Mouse (Mus musculus) intestine, embryonic 14.5 days (tissue): Measurements from ENCODE around the gene Olfr871. TPM values are rescaled to one million over a fixed set of nuclear protein-coding genes. Genes with fewer than 3 reads are reported as not detected.
"Not testable (repeated sequence)": the region's sequence is repeated elsewhere in the genome, so short reads cannot be mapped to it uniquely, and the experiment has no call there.

Source experiments
- ATAC-seq: fragments of 200-750 bp; cut with Nextera tagmentation; replicated peaks from 2 replicates; pipeline ENCODE4 v1.8.0; 2017; ENCODE audit warnings: low read depth, moderate number of reproducible peaks, moderate TSS enrichment, moderate library complexity; ENCODE audit not compliant: low FRiP score, low TSS enrichment
- DNase-seq: peaks from one replicate; pipeline ENCODE4 v3.0.0-alpha.2; 2018; ENCODE audit warnings: low spot score
- H3K27ac ChIP-seq: fragments of 300-500 bp; sonication (generic); 2 replicates; pipeline ENCODE4 v1.5.1; 2014; ENCODE audit warnings: low read depth, mild to moderate bottlenecking, control low read depth
- H3K27me3 ChIP-seq: fragments of 300-500 bp; sonication (generic); replicated peaks from 2 replicates; pipeline ENCODE4 v1.6.1; 2014; ENCODE audit warnings: low read length, control low read depth; ENCODE audit not compliant: control insufficient read depth, insufficient read depth
- H3K36me3 ChIP-seq: fragments of 300-500 bp; sonication (generic); 2 replicates; pipeline ENCODE4 v1.6.1; 2014; ENCODE audit warnings: low read length, control low read depth; ENCODE audit not compliant: control insufficient read depth, insufficient read depth
- H3K4me1 ChIP-seq: fragments of 300-500 bp; sonication (generic); replicated peaks from 2 replicates; pipeline ENCODE4 v1.6.1; 2014; ENCODE audit warnings: low read length, control low read depth, mixed read lengths; ENCODE audit not compliant: control insufficient read depth, insufficient read depth
- H3K4me2 ChIP-seq: fragments of 300-500 bp; sonication (generic); 2 replicates; pipeline ENCODE4 v1.6.1; 2014; ENCODE audit warnings: low read length
- H3K4me3 ChIP-seq: fragments of 300-500 bp; sonication (generic); 2 replicates; pipeline ENCODE4 v1.5.1; 2014; ENCODE audit warnings: low read depth, low read length, control low read depth, mixed read lengths
- H3K9ac ChIP-seq: fragments of 300-500 bp; sonication (generic); 2 replicates; pipeline ENCODE4 v1.6.1; 2014; ENCODE audit warnings: mild to moderate bottlenecking, low read length
- H3K9me3 ChIP-seq: fragments of 300-500 bp; sonication (generic); 2 replicates; pipeline ENCODE4 v1.6.1; 2016; ENCODE audit warnings: low read length, control low read depth; ENCODE audit not compliant: control insufficient read depth
- WGBS: fragments of 180-500 bp; shearing (Covaris S2); extraction: QIAGEN DNeasy Blood & Tissue Kit; methylation state at CpG from one replicate; pipeline ENCODE4 v1.1.7; 2014; 5-methylcytosine and 5-hydroxymethylcytosine counted together
- polyA plus RNA-seq: library from polyadenylated mRNA; unstranded; fragments of >200 nt; fragmentation: Nextera tagmentation; extraction: Ambion mirVana; gene quantifications from 2 replicates; pipeline ENCODE4 v1.2.1, GENCODE M21; 2014

Gene Olfr871
- not detected in 2 replicates for polyA plus RNA-seq

- DNase-seq, result no peak
- Histone ChIP-seq H3K27ac (no peak within 1 kb of the TSS), H3K4me1 (no peaks in the 10 kb centered on the region), H3K9me3 (no peaks in the 10 kb centered on the region), H3K36me3 (no peaks in the 10 kb centered on the region), H3K27me3 (no peaks in the 10 kb centered on the region), H3K4me2 (no peak within 1 kb of the TSS), H3K9ac (no peak within 1 kb of the TSS), H3K4me3 (no peak within 1 kb of the TSS)
- no peak for ATAC-seq
Observed at GRCm38 (mm10) chr9:20211907-20212306, at the start of gene Olfr871. Olfr871 (plus strand) TSS chr9:20212207.

DNA sequence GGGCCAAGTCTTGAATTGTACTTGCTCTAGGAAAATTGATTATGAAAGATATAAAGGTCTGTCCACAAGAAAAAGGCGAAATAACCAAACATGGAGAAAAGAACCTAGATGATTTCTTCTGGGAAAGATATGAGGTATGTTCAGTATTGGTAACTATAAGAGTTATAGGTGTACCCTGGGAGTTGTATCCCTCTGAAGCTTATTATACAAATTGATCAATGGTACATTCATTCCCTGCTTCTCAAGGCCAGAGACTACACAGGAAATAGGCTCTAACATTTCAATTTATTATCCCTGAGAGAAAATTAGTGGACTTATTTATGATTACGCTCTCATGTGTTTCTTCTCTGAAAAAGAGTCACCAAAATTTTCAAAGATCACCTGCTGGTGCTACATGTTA lies 38.0 kb upstream of the Olfr871 start, which contains the start of gene Olfr870:
TSS of gene Olfr870 (minus strand) at position 101 of the 400 bp plus-strand sequence.
- no peak within 1 kb of the TSS for H3K9ac ChIP-seq
- no peak within 1 kb of the TSS for H3K27ac ChIP-seq
- DNase-seq, result no peak
- no peak within 1 kb of the TSS for H3K4me2 ChIP-seq
- H3K36me3 ChIP-seq, result no peaks in the 10 kb centered on the region
- no peak within 1 kb of the TSS for H3K4me3 ChIP-seq
- 74% methylated on average over 2 of the region's 2 CpGs for WGBS
- no peak for ATAC-seq
- H3K9me3 ChIP-seq, result no peaks in the 10 kb centered on the region
- H3K27me3 ChIP-seq, result no peaks in the 10 kb centered on the region
- no peaks in the 10 kb centered on the region for H3K4me1 ChIP-seq

GRCm38 (mm10) chr9:20179463-20179862 lies 32.5 kb upstream of the Olfr871 start:
- no peaks in the 10 kb centered on the region for H3K27me3 ChIP-seq
- no peak overlapping the region for H3K4me3 ChIP-seq
- ATAC-seq, result no peak
- WGBS, result 70% methylated on average over 5 of the region's 5 CpGs
- no peak for DNase-seq
- no peak overlapping the region for H3K9ac ChIP-seq
- H3K9me3 ChIP-seq, result no peaks in the 10 kb centered on the region
- H3K36me3 ChIP-seq, result no peaks in the 10 kb centered on the region
- no peak overlapping the region for H3K27ac ChIP-seq
- no peaks in the 10 kb centered on the region for H3K4me1 ChIP-seq
- no peak overlapping the region for H3K4me2 ChIP-seq

DNA sequence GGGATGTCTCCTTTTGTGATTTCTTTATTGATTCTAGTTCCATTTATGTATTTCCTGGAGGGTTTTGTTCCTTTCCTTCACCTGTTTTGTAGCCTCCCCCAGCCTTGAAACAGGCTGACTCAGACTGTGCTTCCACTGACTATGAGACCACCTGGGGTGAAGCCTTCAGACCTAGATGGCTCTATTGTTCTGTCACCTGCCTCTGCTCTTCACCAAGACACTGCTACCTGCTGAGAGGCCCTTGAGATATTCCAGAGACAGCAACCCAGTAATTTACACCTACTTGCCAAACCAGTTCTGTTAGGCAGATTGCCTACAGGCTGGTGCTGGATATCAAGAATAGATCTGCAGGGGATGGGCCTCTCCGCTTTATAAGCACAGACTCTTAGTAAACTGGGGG lies 9.9 kb upstream of the Olfr871 start:
- Histone ChIP-seq H3K9me3 (no peaks in the 10 kb centered on the region), H3K36me3 (no peaks in the 10 kb centered on the region), H3K27ac (no peak overlapping the region), H3K4me2 (no peak overlapping the region), H3K4me1 (no peaks in the 10 kb centered on the region), H3K9ac (no peak overlapping the region), H3K27me3 (no peaks in the 10 kb centered on the region), H3K4me3 (no peak overlapping the region)
- DNase-seq (no peak), ATAC-seq (no peak)
- 54% methylated on average over 1 of the region's 1 CpGs for WGBS

DNA sequence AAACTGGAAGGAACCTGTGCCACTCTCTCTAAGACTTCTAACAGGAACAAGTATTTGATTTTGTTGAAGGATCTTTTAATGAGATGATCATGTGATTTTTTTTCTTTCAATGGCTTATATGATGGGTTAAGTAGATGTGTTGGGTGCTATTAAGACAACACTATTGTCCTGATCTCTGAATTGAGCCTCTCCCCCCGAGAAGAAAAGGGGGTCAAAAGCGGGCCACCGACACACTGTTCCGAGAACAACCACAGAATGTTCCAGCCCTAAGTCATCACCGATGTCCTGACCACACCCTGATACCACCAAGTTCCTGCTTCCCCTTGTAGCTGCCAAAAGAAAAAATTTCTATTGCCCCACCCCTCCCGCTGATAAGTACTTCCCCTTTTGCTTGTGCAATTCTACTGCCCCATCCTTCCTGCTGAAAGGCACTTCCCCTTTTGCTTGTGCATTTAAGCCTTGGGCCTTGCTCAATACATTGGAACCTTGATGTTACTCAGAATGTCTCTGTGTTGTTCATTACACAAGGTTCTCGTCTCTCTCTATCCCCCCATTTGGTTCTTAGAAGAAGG lies 8.5 kb upstream of the Olfr871 start:
- not testable (repeated sequence) for H3K27ac ChIP-seq, DNase-seq, H3K4me1 ChIP-seq, H3K9me3 ChIP-seq, H3K4me2 ChIP-seq, H3K27me3 ChIP-seq, ATAC-seq, H3K9ac ChIP-seq, H3K36me3 ChIP-seq, H3K4me3 ChIP-seq
- 93% methylated on average over 7 of the region's 7 CpGs for WGBS

GRCm38 (mm10) chr9:20210812-20211211 lies 1.2 kb upstream of the Olfr871 start:
- H3K36me3 ChIP-seq, result no peaks in the 10 kb centered on the region
- ATAC-seq (no peak), DNase-seq (no peak)
- 56% methylated on average over 1 of the region's 1 CpGs for WGBS
- no peaks in the 10 kb centered on the region for H3K9me3 ChIP-seq
- no peaks in the 10 kb centered on the region for H3K4me1 ChIP-seq
- no peak overlapping the region for H3K4me3 ChIP-seq
- H3K9ac ChIP-seq, result no peak overlapping the region
- no peaks in the 10 kb centered on the region for H3K27me3 ChIP-seq
- H3K27ac ChIP-seq, result no peak overlapping the region
- H3K4me2 ChIP-seq, result no peak overlapping the region

DNA sequence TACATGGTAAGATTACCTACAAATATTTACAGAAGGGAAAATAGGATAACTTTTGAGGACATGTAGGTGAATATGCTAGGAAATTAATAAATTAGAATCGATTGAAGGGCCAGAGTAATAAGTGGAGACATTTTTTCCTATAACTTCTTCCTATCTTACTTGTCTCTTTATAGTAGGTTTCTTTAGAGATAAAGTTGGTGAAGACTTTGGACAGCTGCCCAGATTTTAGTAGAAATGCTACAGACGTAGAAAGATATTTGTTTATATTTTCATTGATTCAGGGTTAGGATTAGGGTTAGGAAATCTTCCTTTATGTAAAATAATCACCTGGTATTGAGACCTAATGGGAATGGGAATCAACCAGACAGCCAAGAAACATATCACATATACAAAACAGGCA lies 530 bp upstream of the Olfr871 start:
- no peak for ATAC-seq
- Histone ChIP-seq H3K36me3 (no peaks in the 10 kb centered on the region), H3K9ac (no peak overlapping the region), H3K9me3 (no peaks in the 10 kb centered on the region), H3K4me2 (no peak overlapping the region), H3K27ac (no peak overlapping the region), H3K4me3 (no peak overlapping the region), H3K27me3 (no peaks in the 10 kb centered on the region), H3K4me1 (no peaks in the 10 kb centered on the region)
- 67% methylated on average over 2 of the region's 2 CpGs for WGBS
- no peak for DNase-seq

- Histone ChIP-seq H3K9ac (no peak within 1 kb of the TSS), H3K9me3 (no peaks in the 10 kb centered on the region), H3K27ac (no peak within 1 kb of the TSS), H3K4me3 (no peak within 1 kb of the TSS), H3K4me2 (no peak within 1 kb of the TSS), H3K4me1 (no peaks in the 10 kb centered on the region), H3K36me3 (no peaks in the 10 kb centered on the region), H3K27me3 (no peaks in the 10 kb centered on the region)
- DNase-seq (no peak), ATAC-seq (no peak)
Observed at GRCm38 (mm10) chr9:20236819-20237218, 24.8 kb downstream of the Olfr871 start, which contains the start of gene Olfr872. Olfr872 (plus strand) TSS chr9:20237119.

DNA sequence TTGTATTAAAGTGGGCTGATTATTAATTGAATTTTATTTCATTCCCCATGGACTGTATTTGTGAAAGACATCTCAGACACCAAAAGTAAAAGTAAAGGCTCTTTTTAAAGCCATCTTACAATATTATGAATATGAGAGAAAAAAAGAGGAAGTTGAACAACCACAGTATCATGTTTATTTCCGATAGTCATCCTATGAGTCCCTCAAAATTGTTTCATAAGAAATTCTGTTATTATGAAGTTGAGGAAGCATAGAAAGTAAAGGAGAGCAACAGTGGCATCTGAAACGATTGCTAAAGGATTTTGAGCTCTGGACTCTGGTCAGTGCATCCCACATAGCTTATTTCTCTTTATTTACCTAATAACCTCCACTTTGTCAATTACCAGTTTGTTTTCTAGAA lies 25.4 kb downstream of the Olfr871 start:
- WGBS, result 82% methylated on average over 2 of the region's 2 CpGs

More for the DNA sequence above, 25.4 kb downstream of the Olfr871 start:
- H3K4me2 ChIP-seq, result no peak overlapping the region
- no peaks in the 10 kb centered on the region for H3K27me3 ChIP-seq
- H3K9ac ChIP-seq, result no peak overlapping the region
- no peak for ATAC-seq
- H3K27ac ChIP-seq, result no peak overlapping the region
- H3K4me1 ChIP-seq, result no peaks in the 10 kb centered on the region
- DNase-seq, result no peak
- no peaks in the 10 kb centered on the region for H3K9me3 ChIP-seq
- no peak overlapping the region for H3K4me3 ChIP-seq
- no peaks in the 10 kb centered on the region for H3K36me3 ChIP-seq
